Mouse (Mus musculus): ENCODE data around the gene Col6a1. TPM values are rescaled to one million over a fixed set of nuclear protein-coding genes. Genes with fewer than 3 reads are reported as not detected.

The Col6a1 gene
- polyA plus RNA-seq, 1 experiment: 15.4 TPM

GRCm38 (mm10) chr10:76681882-76682281 lies 44.1 kb downstream of the Col6a1 start:
- H3K4me1 ChIP-seq (ENCODE audit: control insufficient read depth, insufficient read depth, low read length): no peaks in the 10 kb centered on the region; the same call in 1 of the 2 replicates
- H3K4me3 ChIP-seq (ENCODE audit: control insufficient read depth, low read depth, low read length): no peak overlapping the region
- no peaks in the 10 kb centered on the region for H3K27me3 ChIP-seq (ENCODE audit: control insufficient read depth, insufficient read depth, low read length)
- no peak overlapping the region for H3K27ac ChIP-seq (ENCODE audit: control insufficient read depth, insufficient read depth, low read depth, low read length)
- H3K36me3 ChIP-seq (ENCODE audit: control insufficient read depth, insufficient read depth, low read length): no peaks in the 10 kb centered on the region
- TF ChIP-seq POLR2A (IDR thresholded peaks at IDR 0.05; ENCODE audit: control insufficient read depth, low read depth, low read length): no peak
- TF ChIP-seq CTCF (IDR thresholded peaks at IDR 0.05; ENCODE audit: control insufficient read depth, insufficient read depth, insufficient replicate concordance, low read depth, low read length): no peak

GRCm38 (mm10) chr10:76680758-76681650 lies 45.0 kb downstream of the Col6a1 start:
- no peak overlapping the region for H3K27ac ChIP-seq (ENCODE audit: control insufficient read depth, insufficient read depth, low read depth, low read length)
- H3K4me1 ChIP-seq (ENCODE audit: control insufficient read depth, insufficient read depth, low read length): no peaks in the 10 kb centered on the region; the same call in 1 of the 2 replicates
- TF ChIP-seq POLR2A (IDR thresholded peaks at IDR 0.05; ENCODE audit: control insufficient read depth, low read depth, low read length): no peak
- TF ChIP-seq CTCF (IDR thresholded peaks at IDR 0.05; ENCODE audit: control insufficient read depth, insufficient read depth, insufficient replicate concordance, low read depth, low read length): no peak
- no peaks in the 10 kb centered on the region for H3K27me3 ChIP-seq (ENCODE audit: control insufficient read depth, insufficient read depth, low read length)
- no peak overlapping the region for H3K4me3 ChIP-seq (ENCODE audit: control insufficient read depth, low read depth, low read length)
- H3K36me3 ChIP-seq (ENCODE audit: control insufficient read depth, insufficient read depth, low read length): no peaks in the 10 kb centered on the region

- Histone ChIP-seq H3K36me3 (ENCODE audit: control insufficient read depth, insufficient read depth, low read length) (no peaks in the 10 kb centered on the region), H3K27ac (ENCODE audit: control insufficient read depth, insufficient read depth, low read depth, low read length) (no peak overlapping the region), H3K4me3 (ENCODE audit: control insufficient read depth, low read depth, low read length) (no peak overlapping the region), H3K27me3 (ENCODE audit: control insufficient read depth, insufficient read depth, low read length) (no peaks in the 10 kb centered on the region), H3K4me1 (ENCODE audit: control insufficient read depth, insufficient read depth, low read length) (no peaks in the 10 kb centered on the region; the same call in 1 of the 2 replicates)
- TF ChIP-seq POLR2A (IDR thresholded peaks at IDR 0.05; ENCODE audit: control insufficient read depth, low read depth, low read length) (no peak), CTCF (IDR thresholded peaks at IDR 0.05; ENCODE audit: control insufficient read depth, insufficient read depth, insufficient replicate concordance, low read depth, low read length) (no peak)
Observed at GRCm38 (mm10) chr10:76678122-76678521, 47.8 kb downstream of the Col6a1 start.

GRCm38 (mm10) chr10:76675268-76675667 lies 50.7 kb downstream of the Col6a1 start:
- Histone ChIP-seq H3K4me1 (ENCODE audit: control insufficient read depth, insufficient read depth, low read length) (no peaks in the 10 kb centered on the region; the same call in 1 of the 2 replicates), H3K27ac (ENCODE audit: control insufficient read depth, insufficient read depth, low read depth, low read length) (no peak overlapping the region), H3K4me3 (ENCODE audit: control insufficient read depth, low read depth, low read length) (no peak overlapping the region), H3K27me3 (ENCODE audit: control insufficient read depth, insufficient read depth, low read length) (no peaks in the 10 kb centered on the region), H3K36me3 (ENCODE audit: control insufficient read depth, insufficient read depth, low read length) (no peaks in the 10 kb centered on the region)
- TF ChIP-seq CTCF (IDR thresholded peaks at IDR 0.05; ENCODE audit: control insufficient read depth, insufficient read depth, insufficient replicate concordance, low read depth, low read length): no peak
- no peak for TF ChIP-seq POLR2A (IDR thresholded peaks at IDR 0.05; ENCODE audit: control insufficient read depth, low read depth, low read length)

GRCm38 (mm10) chr10:76674581-76674980 lies 51.4 kb downstream of the Col6a1 start:
- no peak overlapping the region for H3K4me3 ChIP-seq (ENCODE audit: control insufficient read depth, low read depth, low read length)
- H3K4me1 ChIP-seq (ENCODE audit: control insufficient read depth, insufficient read depth, low read length): no peaks in the 10 kb centered on the region; the same call in 1 of the 2 replicates
- no peak overlapping the region for H3K27ac ChIP-seq (ENCODE audit: control insufficient read depth, insufficient read depth, low read depth, low read length)
- TF ChIP-seq CTCF (IDR thresholded peaks at IDR 0.05; ENCODE audit: control insufficient read depth, insufficient read depth, insufficient replicate concordance, low read depth, low read length) (no peak), POLR2A (IDR thresholded peaks at IDR 0.05; ENCODE audit: control insufficient read depth, low read depth, low read length) (no peak)
- H3K36me3 ChIP-seq (ENCODE audit: control insufficient read depth, insufficient read depth, low read length): no peaks in the 10 kb centered on the region
- no peaks in the 10 kb centered on the region for H3K27me3 ChIP-seq (ENCODE audit: control insufficient read depth, insufficient read depth, low read length)

GRCm38 (mm10) chr10:76671939-76672338 lies 54.0 kb downstream of the Col6a1 start:
- Histone ChIP-seq H3K4me3 (ENCODE audit: control insufficient read depth, low read depth, low read length) (no peak overlapping the region; the same call in 1 of the 2 replicates), H3K27ac (ENCODE audit: control insufficient read depth, insufficient read depth, low read depth, low read length) (no peak overlapping the region), H3K4me1 (ENCODE audit: control insufficient read depth, insufficient read depth, low read length) (no peaks in the 10 kb centered on the region), H3K27me3 (ENCODE audit: control insufficient read depth, insufficient read depth, low read length) (no peaks in the 10 kb centered on the region), H3K36me3 (ENCODE audit: control insufficient read depth, insufficient read depth, low read length) (no peaks in the 10 kb centered on the region)
- TF ChIP-seq CTCF (IDR thresholded peaks at IDR 0.05; ENCODE audit: control insufficient read depth, insufficient read depth, insufficient replicate concordance, low read depth, low read length) (no peak), POLR2A (IDR thresholded peaks at IDR 0.05; ENCODE audit: control insufficient read depth, low read depth, low read length) (no peak)

- TF ChIP-seq CTCF (IDR thresholded peaks at IDR 0.05; ENCODE audit: control insufficient read depth, insufficient read depth, insufficient replicate concordance, low read depth, low read length): no peak
- no peak for TF ChIP-seq POLR2A (IDR thresholded peaks at IDR 0.05; ENCODE audit: control insufficient read depth, low read depth, low read length)
- Histone ChIP-seq H3K27ac (ENCODE audit: control insufficient read depth, insufficient read depth, low read depth, low read length) (no peak overlapping the region), H3K4me3 (ENCODE audit: control insufficient read depth, low read depth, low read length) (no peak overlapping the region), H3K4me1 (ENCODE audit: control insufficient read depth, insufficient read depth, low read length) (peaks cover 7% of the 10 kb centered on the region), H3K36me3 (ENCODE audit: control insufficient read depth, insufficient read depth, low read length) (no peaks in the 10 kb centered on the region), H3K27me3 (ENCODE audit: control insufficient read depth, insufficient read depth, low read length) (no peaks in the 10 kb centered on the region)
Observed at GRCm38 (mm10) chr10:76668947-76669284, 57.1 kb downstream of the Col6a1 start.
